Mouse (Mus musculus): ENCODE results near the gene Mlana.

DNA sequence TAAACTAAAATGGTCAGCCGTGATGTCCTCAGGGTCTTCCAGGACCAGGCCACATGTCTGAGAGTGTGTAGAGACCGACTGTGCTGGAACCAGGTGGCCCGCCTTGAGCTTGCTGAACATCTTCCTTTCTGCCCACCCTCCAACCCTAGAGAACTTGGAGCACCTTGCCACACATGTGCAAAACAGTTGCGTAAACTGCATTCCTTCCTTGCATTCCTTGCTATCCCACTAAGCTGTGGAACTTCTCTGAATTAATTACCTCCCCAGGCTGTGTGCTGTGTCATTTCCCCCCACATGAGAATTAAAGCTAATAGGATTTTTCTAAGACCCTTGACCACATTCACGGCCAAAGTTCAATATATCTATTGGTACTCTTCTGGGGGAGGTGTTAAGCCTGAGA, 41.0 kb upstream of the Mlana start:
- TF ChIP-seq CTCF (IDR thresholded peaks at IDR 0.05; ENCODE audit: low read depth, low read length) (no peak), GATA2 (IDR thresholded peaks at IDR 0.05; ENCODE audit: borderline replicate concordance, low read depth, low read length) (no peak), TAL1 (conservative IDR thresholded peaks at IDR 0.05; ENCODE audit: low read depth, low read length) (no peak), GATA1 (IDR thresholded peaks at IDR 0.05; ENCODE audit: borderline replicate concordance, low read length) (no peak)
